Mouse (Mus musculus): ENCODE results near the gene Cdh18. TPM values are rescaled to one million over a fixed set of nuclear protein-coding genes. Genes with fewer than 3 reads are reported as not detected.
A peak's percentile ranks its signal among the peaks of the same experiment; 100 is the strongest.
"Not testable (repeated sequence)": the region's sequence is repeated elsewhere in the genome, so short reads cannot be mapped to it uniquely, and the experiment has no call there.

Cdh18 gene
- polyA plus RNA-seq, 1 experiment from 2014 or later, result 0.95 TPM

DNA sequence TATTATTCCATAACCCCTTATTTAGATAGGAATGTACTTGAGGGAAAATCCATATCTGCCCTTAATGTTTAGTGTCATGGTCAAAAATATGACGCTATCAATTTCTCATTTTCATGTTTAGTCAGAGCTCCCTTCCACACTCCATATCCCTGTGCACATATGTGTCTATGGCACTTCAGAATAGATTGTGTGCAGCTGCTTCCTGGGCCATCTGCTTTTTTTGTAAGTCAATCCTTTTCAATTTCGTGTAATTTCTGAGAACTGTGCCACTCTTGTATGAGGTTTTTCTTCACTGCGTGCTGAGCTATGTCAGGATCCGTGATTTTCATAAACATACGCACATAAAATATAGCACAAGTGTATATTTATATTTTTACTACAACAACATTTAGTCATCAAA is 435.8 kb downstream of the Cdh18 start:
- Histone ChIP-seq H3K36me3 (replicated peaks) (no peaks in the 10 kb centered on the region), H3K9ac (no peak overlapping the region), H3K4me3 (replicated peaks) (no peak overlapping the region), H3K9me3 (no peaks in the 10 kb centered on the region), H3K27ac (no peak overlapping the region), H3K4me2 (no peak overlapping the region), H3K27me3 (no peaks in the 10 kb centered on the region), H3K4me1 (no peaks in the 10 kb centered on the region)
- ATAC-seq (ENCODE audit: low FRiP score), result no peak
- 83% methylated on average over 5 of the region's 5 CpGs for WGBS

DNA sequence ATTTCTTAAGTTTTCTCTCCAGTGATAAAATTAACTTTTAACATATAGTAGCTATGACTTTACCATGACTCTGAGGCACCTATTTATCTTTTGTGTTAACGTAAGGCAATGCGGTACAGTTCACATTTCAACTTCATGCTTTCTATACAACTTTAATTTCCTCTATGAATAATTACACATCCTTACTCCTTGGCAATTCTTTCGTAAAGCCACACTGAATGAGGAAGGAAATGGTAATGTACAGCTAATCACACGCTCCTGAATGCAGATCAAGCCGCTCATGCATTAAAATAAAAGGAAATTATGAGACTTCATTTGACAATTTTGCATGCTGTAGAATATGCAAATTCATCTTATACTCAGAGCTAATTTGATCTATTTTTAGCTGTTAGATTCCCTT is 467.9 kb downstream of the Cdh18 start:
- 67% methylated on average over 5 of the region's 5 CpGs for WGBS
- no peak for ATAC-seq (ENCODE audit: low FRiP score)

DNA sequence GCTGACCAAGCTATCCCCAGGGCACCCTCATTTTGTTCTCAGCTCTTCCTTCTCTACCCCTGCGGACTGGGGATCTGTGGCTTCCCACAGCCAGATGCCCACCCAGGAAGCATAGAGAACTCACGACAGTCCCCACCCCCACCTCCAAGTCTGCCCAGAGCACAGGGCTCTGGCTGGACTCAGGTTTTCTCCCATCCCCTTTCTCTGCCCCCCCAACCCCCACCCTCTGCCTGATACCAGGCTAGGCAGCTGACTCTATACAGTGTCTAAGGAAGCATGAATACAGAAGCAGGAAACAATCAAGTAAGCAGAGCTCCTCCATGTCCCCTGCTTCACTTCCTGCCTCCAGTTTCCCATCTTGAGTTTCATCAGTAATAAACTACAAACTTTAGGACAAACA is 472.3 kb downstream of the Cdh18 start:
- H3K9ac ChIP-seq, result no peak overlapping the region
- no peak overlapping the region for H3K27ac ChIP-seq
- H3K36me3 ChIP-seq (replicated peaks), result no peaks in the 10 kb centered on the region
- WGBS, result 36% methylated on average over 2 of the region's 2 CpGs
- no peak for ATAC-seq (ENCODE audit: low FRiP score)
- no peaks in the 10 kb centered on the region for H3K9me3 ChIP-seq
- H3K4me1 ChIP-seq, result no peaks in the 10 kb centered on the region
- no peaks in the 10 kb centered on the region for H3K27me3 ChIP-seq
- no peak overlapping the region for H3K4me3 ChIP-seq (replicated peaks)
- no peak overlapping the region for H3K4me2 ChIP-seq

More for the DNA sequence above, 467.9 kb downstream of the Cdh18 start:
- Histone ChIP-seq H3K4me1 (no peaks in the 10 kb centered on the region), H3K4me3 (replicated peaks) (no peak overlapping the region), H3K4me2 (no peak overlapping the region), H3K27ac (no peak overlapping the region), H3K27me3 (no peaks in the 10 kb centered on the region), H3K9me3 (no peaks in the 10 kb centered on the region), H3K9ac (no peak overlapping the region), H3K36me3 (replicated peaks) (no peaks in the 10 kb centered on the region)

GRCm38 (mm10) chr15:23022635-23023034 is 473.8 kb downstream of the Cdh18 start:
- no peaks in the 10 kb centered on the region for H3K27me3 ChIP-seq

DNA sequence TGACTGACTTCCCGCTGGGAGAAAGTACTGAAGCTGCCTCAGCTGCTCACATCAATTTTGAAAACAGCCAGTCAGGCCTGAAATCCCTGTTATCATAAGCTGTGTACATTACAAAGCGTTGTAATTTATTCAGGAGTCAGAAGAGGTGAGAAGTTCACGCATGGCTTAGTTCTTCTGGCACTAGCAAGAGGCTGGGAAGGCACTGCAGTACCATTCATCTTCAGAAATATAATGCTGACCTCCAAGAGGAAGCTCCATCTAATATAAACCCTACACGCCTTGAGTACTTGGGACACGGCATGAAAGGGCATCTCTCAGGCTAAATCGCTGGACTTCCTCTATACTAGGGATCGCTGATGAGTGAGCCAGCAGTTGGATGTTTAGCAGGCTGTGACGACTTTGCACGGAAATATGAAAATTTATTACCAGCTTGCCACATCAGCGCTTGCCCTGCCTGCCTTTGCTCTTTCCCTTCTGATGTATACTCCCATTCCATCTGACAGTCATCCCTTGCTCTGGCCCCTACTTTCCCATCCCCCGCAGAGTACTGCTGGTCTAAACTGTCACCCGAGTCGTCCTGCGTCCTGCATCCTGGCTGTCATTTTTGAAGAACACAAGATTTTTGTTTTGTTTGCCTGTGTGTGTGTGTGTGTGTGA is 486.9 kb downstream of the Cdh18 start:
- 3% methylated on average over 14 of the region's 14 CpGs for WGBS

More at GRCm38 (mm10) chr15:23022635-23023034, 473.8 kb downstream of the Cdh18 start:
- ATAC-seq (ENCODE audit: low FRiP score), result no peak
- no peak overlapping the region for H3K27ac ChIP-seq
- no peaks in the 10 kb centered on the region for H3K9me3 ChIP-seq
- no peak overlapping the region for H3K9ac ChIP-seq
- no peaks in the 10 kb centered on the region for H3K36me3 ChIP-seq (replicated peaks)
- no peak overlapping the region for H3K4me2 ChIP-seq
- no peaks in the 10 kb centered on the region for H3K4me1 ChIP-seq
- no peak overlapping the region for H3K4me3 ChIP-seq (replicated peaks)

DNA sequence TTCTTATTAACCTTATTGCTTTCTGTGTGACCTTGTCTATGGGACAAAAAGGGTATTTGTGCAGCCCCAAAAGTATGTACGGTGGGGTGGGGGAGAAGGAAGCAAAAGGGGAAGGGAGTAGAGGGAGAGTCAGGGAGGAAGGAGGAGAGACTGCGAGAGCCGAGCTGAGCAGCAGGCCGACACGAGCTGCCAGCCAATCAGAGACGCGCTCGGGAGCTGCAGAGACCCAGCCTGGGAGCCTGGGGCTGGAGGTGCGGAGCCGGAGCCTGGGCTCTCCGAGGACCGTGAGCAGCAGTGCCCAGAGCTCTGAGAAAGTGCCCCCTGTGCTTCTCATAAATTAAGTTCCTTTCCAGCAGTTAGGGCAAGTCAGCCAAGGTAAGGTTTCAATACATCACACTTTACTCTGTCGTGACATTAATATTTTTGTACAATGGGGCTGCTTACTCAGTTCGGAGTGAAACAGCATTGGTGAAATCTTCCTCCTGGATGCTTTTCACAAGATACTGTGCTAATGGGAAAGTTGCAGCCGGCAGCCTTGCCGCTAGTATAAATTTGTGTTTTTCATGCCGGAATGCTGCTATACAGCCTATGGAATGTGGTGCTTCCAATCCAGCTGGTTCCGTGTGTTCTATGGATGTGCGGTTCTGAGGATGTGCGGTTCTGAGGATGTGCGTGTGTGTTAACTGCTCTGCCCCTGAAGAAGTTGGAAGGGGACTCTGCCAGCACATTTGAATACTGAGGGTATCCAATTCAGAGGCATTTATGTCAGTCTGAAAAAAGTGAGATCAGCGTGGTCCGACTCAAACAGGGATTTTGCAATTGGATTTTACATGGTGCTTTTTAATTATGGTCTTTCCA is 487.6 kb downstream of the Cdh18 start:
- H3K4me1 ChIP-seq, result 0 out of 2 replicates have a peak, but pooled peaks cover 9% of the 10 kb centered on the region
- ATAC-seq (ENCODE audit: low FRiP score), result peak; percentile 100
- peak overlapping the region; percentile 48 for H3K9ac ChIP-seq
- 4% methylated on average over 23 of the region's 23 CpGs for WGBS
- peak overlapping the region; percentile 76 for H3K4me2 ChIP-seq
- no peaks in the 10 kb centered on the region for H3K27me3 ChIP-seq
- no peaks in the 10 kb centered on the region for H3K36me3 ChIP-seq (replicated peaks)
- H3K27ac ChIP-seq, result 0 out of 2 replicates have a peak overlapping the region, but pooled peaks have one; percentile 2
- H3K4me3 ChIP-seq (replicated peaks), result peak overlapping the region; percentile 45
- no peaks in the 10 kb centered on the region for H3K9me3 ChIP-seq

More for the DNA sequence above, 486.9 kb downstream of the Cdh18 start:
- Histone ChIP-seq H3K9ac (peak overlapping the region; percentile 48), H3K9me3 (no peaks in the 10 kb centered on the region), H3K4me3 (replicated peaks) (peak overlapping the region; percentile 45), H3K4me1 (0 out of 2 replicates have a peak, but pooled peaks cover 9% of the 10 kb centered on the region), H3K27ac (0 out of 2 replicates have a peak overlapping the region, but pooled peaks have one; percentile 2), H3K4me2 (peak overlapping the region; percentile 76), H3K27me3 (no peaks in the 10 kb centered on the region), H3K36me3 (replicated peaks) (no peaks in the 10 kb centered on the region)
- ATAC-seq (ENCODE audit: low FRiP score), result peak; percentile 83

DNA sequence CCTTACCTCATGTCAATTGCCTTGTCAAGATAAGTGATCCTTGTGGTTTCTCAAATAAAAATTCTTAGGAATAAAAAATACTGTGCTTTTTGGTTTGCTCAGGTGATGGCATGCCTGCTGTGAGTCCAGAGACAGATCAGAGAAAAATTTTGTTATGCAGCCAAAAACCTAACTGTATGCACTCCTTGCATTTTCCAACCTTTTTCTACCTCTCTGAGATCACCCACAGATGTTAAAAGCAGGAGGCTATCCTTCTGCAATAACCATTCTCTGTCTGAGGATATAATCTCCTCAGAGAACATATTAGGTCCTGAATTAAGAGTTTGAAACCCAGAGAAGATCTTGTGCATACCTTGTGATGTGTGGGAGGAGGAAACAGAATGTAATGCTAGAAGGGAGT is 488.7 kb downstream of the Cdh18 start:
- Histone ChIP-seq H3K4me2 (no peak overlapping the region), H3K9me3 (no peaks in the 10 kb centered on the region), H3K27me3 (no peaks in the 10 kb centered on the region), H3K4me3 (replicated peaks) (no peak overlapping the region), H3K27ac (no peak overlapping the region), H3K4me1 (0 out of 2 replicates have a peak, but pooled peaks cover 9% of the 10 kb centered on the region), H3K36me3 (replicated peaks) (no peaks in the 10 kb centered on the region), H3K9ac (no peak overlapping the region)
- ATAC-seq (ENCODE audit: low FRiP score), result no peak

GRCm38 (mm10) chr15:23046127-23046785 is 497.4 kb downstream of the Cdh18 start:
- no peaks in the 10 kb centered on the region for H3K27me3 ChIP-seq
- H3K4me1 ChIP-seq, result no peaks in the 10 kb centered on the region
- no peak overlapping the region for H3K4me3 ChIP-seq (replicated peaks)
- H3K36me3 ChIP-seq (replicated peaks), result no peaks in the 10 kb centered on the region
- ATAC-seq (ENCODE audit: low FRiP score), result no peak
- no peak overlapping the region for H3K27ac ChIP-seq
- H3K9me3 ChIP-seq, result no peaks in the 10 kb centered on the region
- WGBS, result 81% methylated on average over 4 of the region's 4 CpGs
- H3K4me2 ChIP-seq, result no peak overlapping the region
- H3K9ac ChIP-seq, result no peak overlapping the region

- H3K27ac ChIP-seq, result no peak overlapping the region
- no peak overlapping the region for H3K4me2 ChIP-seq
- no peaks in the 10 kb centered on the region for H3K27me3 ChIP-seq
- no peak for ATAC-seq (ENCODE audit: low FRiP score)
- H3K9ac ChIP-seq, result no peak overlapping the region
- no peaks in the 10 kb centered on the region for H3K4me1 ChIP-seq
- WGBS, result 83% methylated on average over 2 of the region's 2 CpGs
- no peak overlapping the region for H3K4me3 ChIP-seq (replicated peaks)
- no peaks in the 10 kb centered on the region for H3K9me3 ChIP-seq
- H3K36me3 ChIP-seq (replicated peaks), result no peaks in the 10 kb centered on the region
Observed at GRCm38 (mm10) chr15:23052006-23052405, 503.2 kb downstream of the Cdh18 start.

GRCm38 (mm10) chr15:23085326-23085725 is 536.5 kb downstream of the Cdh18 start:
- H3K27me3 ChIP-seq; H3K4me3 ChIP-seq (replicated peaks); H3K9me3 ChIP-seq; H3K36me3 ChIP-seq (replicated peaks); ATAC-seq (ENCODE audit: low FRiP score); H3K27ac ChIP-seq; H3K9ac ChIP-seq; H3K4me1 ChIP-seq; H3K4me2 ChIP-seq: not testable (repeated sequence)
- 95% methylated on average over 1 of the region's 1 CpGs for WGBS

- 81% methylated on average over 2 of the region's 2 CpGs for WGBS
- Histone ChIP-seq H3K4me3 (replicated peaks) (no peak overlapping the region), H3K4me2 (no peak overlapping the region), H3K36me3 (replicated peaks) (no peaks in the 10 kb centered on the region), H3K27me3 (no peaks in the 10 kb centered on the region), H3K4me1 (no peaks in the 10 kb centered on the region), H3K9me3 (no peaks in the 10 kb centered on the region), H3K27ac (no peak overlapping the region), H3K9ac (no peak overlapping the region)
- ATAC-seq (ENCODE audit: low FRiP score), result no peak
Observed at GRCm38 (mm10) chr15:23087535-23087934, 538.7 kb downstream of the Cdh18 start.

GRCm38 (mm10) chr15:23096601-23097000 is 547.8 kb downstream of the Cdh18 start:
- Histone ChIP-seq H3K4me3 (replicated peaks) (no peak overlapping the region), H3K4me2 (no peak overlapping the region), H3K9ac (no peak overlapping the region), H3K27me3 (no peaks in the 10 kb centered on the region), H3K4me1 (no peaks in the 10 kb centered on the region), H3K36me3 (replicated peaks) (no peaks in the 10 kb centered on the region), H3K27ac (no peak overlapping the region), H3K9me3 (no peaks in the 10 kb centered on the region)
- 84% methylated on average over 5 of the region's 5 CpGs for WGBS
- no peak for ATAC-seq (ENCODE audit: low FRiP score)
